Mouse (Mus musculus) testis, adult 2 months (tissue): ENCODE data around the gene St6galnac3. TPM values are rescaled to one million over a fixed set of nuclear protein-coding genes. Genes with fewer than 3 reads are reported as not detected.

Source experiments
- H3K27ac ChIP-seq: fragments of 200-500 bp; 2 replicates; pipeline ENCODE4 v1.5.1; 2012; ENCODE audit warnings: low read depth, low read length; ENCODE audit not compliant: control insufficient read depth, insufficient read depth
- H3K27me3 ChIP-seq: fragments of 200-500 bp; 2 replicates; pipeline ENCODE4 v1.6.1; 2012; ENCODE audit warnings: mild to moderate bottlenecking, low read length, moderate library complexity; ENCODE audit not compliant: control insufficient read depth, insufficient read depth
- H3K36me3 ChIP-seq: fragments of 200-500 bp; 2 replicates; pipeline ENCODE4 v1.6.1; 2012; ENCODE audit warnings: mild to moderate bottlenecking, low read length; ENCODE audit not compliant: control insufficient read depth, insufficient read depth
- H3K4me1 ChIP-seq: fragments of 200-500 bp; 2 replicates; pipeline ENCODE4 v1.6.1; 2012; ENCODE audit warnings: low read length; ENCODE audit not compliant: control insufficient read depth, insufficient read depth
- H3K4me3 ChIP-seq: fragments of 200-500 bp; 2 replicates; pipeline ENCODE4 v1.5.1; 2012; ENCODE audit warnings: low read depth, mild to moderate bottlenecking, low read length, moderate library complexity, mixed read lengths; ENCODE audit not compliant: control insufficient read depth
- CTCF ChIP-seq: fragments of 200-500 bp; IDR thresholded peaks from 2 replicates; pipeline ENCODE4 v1.5.1; 2012; ENCODE audit warnings: low read depth, mild to moderate bottlenecking, inconsistent platforms, low read length, moderate library complexity; ENCODE audit not compliant: control insufficient read depth, insufficient read depth, insufficient replicate concordance
- POLR2A ChIP-seq: fragments of 200-500 bp; IDR thresholded peaks from 2 replicates; pipeline ENCODE4 v1.6.1; 2012; ENCODE audit warnings: low read depth, mild to moderate bottlenecking, inconsistent platforms, low read length, moderate library complexity; ENCODE audit not compliant: control insufficient read depth
- polyA plus RNA-seq: library from polyadenylated mRNA; depleted of rRNA; stranded (reverse); fragments of >200 nt; gene quantifications from 2 replicates; pipeline ENCODE4 v1.2.3, GENCODE M21; 2012

Gene St6galnac3
- polyA plus RNA-seq, 1 experiment = 2.2 TPM

DNA sequence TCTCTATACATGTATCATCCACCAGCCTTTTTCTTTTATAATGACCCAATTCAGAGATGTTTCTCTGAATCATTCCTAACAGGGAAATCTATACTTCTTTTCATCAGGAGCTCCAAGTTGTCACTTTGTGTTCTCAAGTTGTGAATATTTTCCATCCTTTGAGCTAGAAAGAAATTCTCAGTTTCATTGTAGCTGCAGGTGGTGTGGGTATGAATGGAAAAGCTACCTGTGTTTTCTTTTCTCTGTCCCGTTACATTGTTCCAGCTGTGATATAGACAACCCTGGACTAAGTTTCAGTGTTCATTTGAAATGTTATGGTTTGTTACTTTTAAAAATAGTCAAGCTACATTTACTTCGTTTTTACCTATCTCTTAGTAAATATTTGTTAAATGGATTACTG lies 534.2 kb downstream of the St6galnac3 start:
- H3K27me3 ChIP-seq = no peaks in the 10 kb centered on the region
- no peak overlapping the region for H3K27ac ChIP-seq
- no peak overlapping the region for H3K4me3 ChIP-seq
- H3K36me3 ChIP-seq = no peaks in the 10 kb centered on the region
- TF ChIP-seq CTCF (no peak), POLR2A (no peak)
- no peaks in the 10 kb centered on the region for H3K4me1 ChIP-seq

GRCm38 (mm10) chr3:153189685-153190467 lies 535.1 kb downstream of the St6galnac3 start:
- H3K36me3 ChIP-seq = no peaks in the 10 kb centered on the region
- TF ChIP-seq CTCF (no peak), POLR2A (no peak)
- no peak overlapping the region for H3K4me3 ChIP-seq
- no peak overlapping the region for H3K27ac ChIP-seq
- H3K4me1 ChIP-seq = no peaks in the 10 kb centered on the region
- no peaks in the 10 kb centered on the region for H3K27me3 ChIP-seq

GRCm38 (mm10) chr3:153188224-153188623 lies 536.8 kb downstream of the St6galnac3 start:
- TF ChIP-seq POLR2A = no peak
- no peak for TF ChIP-seq CTCF
- Histone ChIP-seq H3K27me3 (no peaks in the 10 kb centered on the region), H3K27ac (no peak overlapping the region), H3K4me3 (no peak overlapping the region), H3K36me3 (no peaks in the 10 kb centered on the region), H3K4me1 (no peaks in the 10 kb centered on the region)

- H3K4me1 ChIP-seq = peaks cover 2% of the 10 kb centered on the region; the same call in 1 of the 2 replicates
- no peak overlapping the region for H3K4me3 ChIP-seq
- H3K36me3 ChIP-seq = no peaks in the 10 kb centered on the region
- TF ChIP-seq CTCF (no peak), POLR2A (no peak)
- H3K27ac ChIP-seq = no peak overlapping the region
- no peaks in the 10 kb centered on the region for H3K27me3 ChIP-seq
These were observed 539.9 kb downstream of the St6galnac3 start for GRCm38 (mm10) chr3:153185117-153185516.

DNA sequence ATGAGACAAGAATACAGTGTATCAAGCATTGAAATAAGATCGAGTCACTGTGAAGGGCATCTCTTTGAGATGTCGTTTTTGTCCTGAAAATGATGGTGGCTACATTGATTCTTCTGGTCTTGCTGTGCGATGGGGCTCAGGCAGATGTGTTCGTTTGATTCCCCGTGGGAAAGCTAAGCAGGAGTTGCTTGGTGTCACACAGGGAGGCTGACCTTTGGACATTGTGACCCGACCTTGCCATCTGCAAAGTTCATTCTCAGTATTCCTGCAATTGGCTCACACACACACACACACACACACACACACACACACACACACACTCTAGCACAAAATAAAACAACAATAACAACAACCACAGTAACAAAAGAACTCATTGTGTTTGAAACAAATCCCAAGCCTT lies 543.7 kb downstream of the St6galnac3 start:
- no peak overlapping the region for H3K27ac ChIP-seq
- TF ChIP-seq CTCF = no peak
- no peak for TF ChIP-seq POLR2A
- no peak overlapping the region for H3K4me3 ChIP-seq
- H3K36me3 ChIP-seq = no peaks in the 10 kb centered on the region
- H3K4me1 ChIP-seq = peaks cover 2% of the 10 kb centered on the region; the same call in 1 of the 2 replicates
- H3K27me3 ChIP-seq = no peaks in the 10 kb centered on the region

- no peak for TF ChIP-seq CTCF
- no peak for TF ChIP-seq POLR2A
- Histone ChIP-seq H3K4me1 (no peaks in the 10 kb centered on the region), H3K27me3 (no peaks in the 10 kb centered on the region), H3K36me3 (no peaks in the 10 kb centered on the region), H3K27ac (no peak overlapping the region), H3K4me3 (no peak overlapping the region)
These were observed 548.2 kb downstream of the St6galnac3 start for GRCm38 (mm10) chr3:153176749-153177148.

DNA sequence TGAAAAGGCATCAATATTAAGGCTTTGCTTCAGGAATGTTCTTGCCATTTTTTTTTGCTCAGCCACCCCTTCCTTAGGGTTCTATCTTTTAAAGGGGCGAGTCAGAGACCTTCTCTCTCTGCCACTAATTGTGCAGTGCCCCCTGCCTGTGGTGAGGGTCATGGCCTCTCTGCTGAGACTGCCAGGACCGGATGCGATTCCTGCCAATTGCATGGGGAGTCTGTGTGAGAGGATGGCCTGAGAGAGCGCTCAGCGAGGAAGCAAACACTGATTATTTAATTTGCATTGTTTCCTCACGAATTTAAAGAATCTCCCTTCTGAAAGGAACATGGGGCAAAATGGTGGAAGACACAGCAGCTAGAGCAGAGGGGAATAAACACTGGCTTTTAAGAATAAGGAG lies 548.6 kb downstream of the St6galnac3 start:
- Histone ChIP-seq H3K27me3 (no peaks in the 10 kb centered on the region), H3K4me3 (no peak overlapping the region), H3K36me3 (no peaks in the 10 kb centered on the region), H3K4me1 (no peaks in the 10 kb centered on the region), H3K27ac (no peak overlapping the region)
- TF ChIP-seq POLR2A = no peak
- TF ChIP-seq CTCF = no peak
